Comparison of ENCODE assay signal across 10 mouse cellular contexts in genomic region chr7:97356875-97357276, GRCm38 (mm10). TPM values are rescaled to one million over a fixed set of nuclear protein-coding genes. Genes with fewer than 3 reads are reported as not detected.
DNase-seq lines count a peak whose midpoint lies in the region; ATAC-seq and TF ChIP-seq lines count a peak whose summit lies in the region.
"Had no signal": no experiment of that assay in that cellular context is flagged by ENCODE, and none has a peak within 500 bp of the region (broad histone marks: within the 10 kb centered on the region; RNA-seq: fewer than 3 reads in every experiment).

No protein-coding gene starts in this region.

- no peaks in the 10 kb centered on the region for H3K27me3 ChIP-seq in thymus, adult 2 months (ENCODE audit: control insufficient read depth, insufficient read depth, low read length)
- no peaks in the 10 kb centered on the region for H3K27me3 ChIP-seq in limb, embryonic 10.5 days (ENCODE audit: low read depth, poor library complexity, severe bottlenecking)

- H3K4me1 ChIP-seq in thymus, adult 2 months (replicated peaks; ENCODE audit: control insufficient read depth, insufficient read depth, low read length): no peaks in the 10 kb centered on the region
- 0 out of 2 replicates have a peak, but pooled peaks cover 4% of the 10 kb centered on the region for H3K4me1 ChIP-seq in limb, embryonic 10.5 days
- H3K4me1 ChIP-seq: limb, embryonic 13.5 days had no signal

- H3K4me3 ChIP-seq in thymus, adult 2 months (ENCODE audit: control insufficient read depth, insufficient read depth, low read length): no peak overlapping the region
- no peak overlapping the region for H3K4me3 ChIP-seq in limb, embryonic 10.5 days
- H3K4me3 ChIP-seq: limb, embryonic 13.5 days had no signal

- WGBS in thymus, adult 2 months: 74% methylated on average over 5 of the region's 5 CpGs
- 82% methylated on average over 5 of the region's 5 CpGs for WGBS in limb, embryonic 10.5 days

- TF ChIP-seq POLR2A in thymus, adult 2 months (IDR thresholded peaks at IDR 0.05; ENCODE audit: control insufficient read depth, extremely low read depth, insufficient read depth, low read length, poor library complexity): no peak

- peak; percentile 47; the same call in 1 of the 2 replicates for ATAC-seq in frontal cortex, adult (ENCODE audit: low TSS enrichment)

- peak overlapping the region; percentile 32; the same call in 1 of the 2 replicates for H3K27ac ChIP-seq in thymus, adult 2 months (ENCODE audit: control insufficient read depth, insufficient read depth, low read length)
- H3K27ac ChIP-seq in limb, embryonic 10.5 days: no peak overlapping the region
- H3K27ac ChIP-seq: limb, embryonic 13.5 days had no signal

- no peak for TF ChIP-seq CTCF in thymus, adult 2 months (IDR thresholded peaks at IDR 0.05; ENCODE audit: borderline replicate concordance, control insufficient read depth, extremely low read depth, insufficient read depth, low read length, poor library complexity)

- DNase-seq in frontal cortex, postnatal 25 days (ENCODE audit: low spot score in 2 of 2): no peak
- no peak for DNase-seq in thymus, adult 2 months
- no peak for DNase-seq in thymus, postnatal 4 days
- peak; percentile 27 for DNase-seq in heart, postnatal 4 days
- no peak for DNase-seq in limb, embryonic 10.5 days (ENCODE audit: low spot score)
- no peak for DNase-seq in urinary bladder, postnatal 25 days (ENCODE audit: low spot score)
- DNase-seq in frontal cortex, postnatal 14 days (ENCODE audit: low spot score in 2 of 2): no peak
- DNase-seq: cerebellum, postnatal 25 days had no signal

- H3K36me3 ChIP-seq in thymus, adult 2 months (ENCODE audit: control insufficient read depth, insufficient read depth, low read length): no peaks in the 10 kb centered on the region
- no peaks in the 10 kb centered on the region for H3K36me3 ChIP-seq in limb, embryonic 10.5 days
- H3K36me3 ChIP-seq: limb, embryonic 13.5 days had no signal

- no peaks in the 10 kb centered on the region for H3K9me3 ChIP-seq in limb, embryonic 10.5 days (replicated peaks)
- H3K9me3 ChIP-seq: limb, embryonic 13.5 days had no signal

RNA-seq across cellular contexts. Expression of gene Alg8, which starts 14.5 kb away (rescaled TPM):
- 27.8 and 28.8 TPM in 2 replicates for polyA plus RNA-seq in thymus, adult 2 months (2012; rRNA removed)
- total RNA-seq in heart, postnatal 4 days (2021): 10 to 100 TPM; 12.5 to 13.4 TPM
- polyA plus RNA-seq in limb, embryonic 10.5 days (2016; fragmentation: Nextera tagmentation; extraction: Ambion mirVana): 53.4 and 55.2 TPM in 2 replicates

RNA-seq across cellular contexts. Expression of gene Kctd21, which starts 24.7 kb away (rescaled TPM):
- polyA plus RNA-seq in thymus, adult 2 months (2012; rRNA removed): 3.7 and 4.3 TPM in 2 replicates
- 1 to 10 TPM in 1 of 2 experiments, under 1 TPM in 1; 0.92 to 1.1 TPM for total RNA-seq in heart, postnatal 4 days (2021)
- polyA plus RNA-seq in limb, embryonic 10.5 days (2016; fragmentation: Nextera tagmentation; extraction: Ambion mirVana): 3.5 and 4.2 TPM in 2 replicates

RNA-seq across cellular contexts. Expression of gene Usp35, which starts 25.1 kb away (rescaled TPM):
- 21.2 and 22.9 TPM in 2 replicates for polyA plus RNA-seq in thymus, adult 2 months (2012; rRNA removed)
- total RNA-seq in heart, postnatal 4 days (2021): 1 to 10 TPM in 1 of 2 experiments, under 1 TPM in 1; 0.60 to 1.5 TPM
- 1.6 and 2.0 TPM in 2 replicates for polyA plus RNA-seq in limb, embryonic 10.5 days (2016; fragmentation: Nextera tagmentation; extraction: Ambion mirVana)

RNA-seq across cellular contexts. Expression of gene Ndufc2, which starts 42.9 kb away (rescaled TPM):
- 137 and 168 TPM in 2 replicates for polyA plus RNA-seq in thymus, adult 2 months (2012; rRNA removed)
- 100 to 1,000 TPM; 507 TPM for total RNA-seq in heart, postnatal 4 days (2021)
- polyA plus RNA-seq in limb, embryonic 10.5 days (2016; fragmentation: Nextera tagmentation; extraction: Ambion mirVana): 305 and 321 TPM in 2 replicates
